Comparison of ENCODE assay signal across 8 mouse cellular contexts in genomic region chr16:92845244-92846225, GRCm38 (mm10). TPM values are rescaled to one million over a fixed set of nuclear protein-coding genes. Genes with fewer than 3 reads are reported as not detected.
DNase-seq lines count a peak whose midpoint lies in the region; ATAC-seq lines count a peak whose summit lies in the region.

No protein-coding gene starts in this region.

- DNase-seq in embryo, embryonic 10 days (ENCODE audit: low spot score) = peak; percentile 46
- no peak for DNase-seq in embryo, embryonic 9.5 days (ENCODE audit: extremely low spot score)
- DNase-seq in liver = peak; percentile 12
- no peak for DNase-seq in urinary bladder, adult 18-20 months (ENCODE audit: low spot score in 2 of 2)

- H3K9ac ChIP-seq in liver, embryonic 12.5 days = no peak overlapping the region
- H3K9ac ChIP-seq in hindbrain, embryonic 16.5 days (ENCODE audit: low read depth, low read length) = no peak overlapping the region
- no peak overlapping the region for H3K9ac ChIP-seq in midbrain, embryonic 16.5 days (ENCODE audit: low read depth, low read length)

- H3K36me3 ChIP-seq in liver, embryonic 12.5 days = no peaks in the 10 kb centered on the region
- H3K36me3 ChIP-seq in hindbrain, embryonic 16.5 days (ENCODE audit: control insufficient read depth, insufficient read depth, low read length) = no peaks in the 10 kb centered on the region
- no peaks in the 10 kb centered on the region for H3K36me3 ChIP-seq in midbrain, embryonic 16.5 days (ENCODE audit: control insufficient read depth, insufficient read depth, low read length)

- no peaks in the 10 kb centered on the region for H3K4me1 ChIP-seq in liver, embryonic 12.5 days
- no peaks in the 10 kb centered on the region; the same call in 1 of the 2 replicates for H3K4me1 ChIP-seq in hindbrain, embryonic 16.5 days (ENCODE audit: control insufficient read depth, insufficient read depth, low read depth, low read length)
- H3K4me1 ChIP-seq in midbrain, embryonic 16.5 days (ENCODE audit: control insufficient read depth, insufficient read depth, low read length) = 0 out of 2 replicates have a peak, but pooled peaks cover 6% of the 10 kb centered on the region

- H3K4me2 ChIP-seq in liver, embryonic 12.5 days = no peak overlapping the region
- peak overlapping the region; percentile 9; the same call in 1 of the 2 replicates for H3K4me2 ChIP-seq in hindbrain, embryonic 16.5 days (ENCODE audit: low read length)
- peak overlapping the region; percentile 38 for H3K4me2 ChIP-seq in midbrain, embryonic 16.5 days (ENCODE audit: low read length)

- WGBS in liver, embryonic 12.5 days (ENCODE audit: insufficient replicate concordance) = 69% methylated on average over 26 of the region's 26 CpGs
- 57% methylated on average over 26 of the region's 26 CpGs for WGBS in hindbrain, embryonic 16.5 days
- WGBS in midbrain, embryonic 16.5 days = 38% methylated on average over 26 of the region's 26 CpGs

- H3K27ac ChIP-seq in liver, embryonic 12.5 days = no peak overlapping the region
- H3K27ac ChIP-seq in hindbrain, embryonic 16.5 days (ENCODE audit: low read depth, low read length) = no peak overlapping the region
- no peak overlapping the region for H3K27ac ChIP-seq in midbrain, embryonic 16.5 days (ENCODE audit: low read length)

- no peaks in the 10 kb centered on the region for H3K9me3 ChIP-seq in liver, embryonic 12.5 days (replicated peaks)
- no peaks in the 10 kb centered on the region for H3K9me3 ChIP-seq in hindbrain, embryonic 16.5 days (ENCODE audit: control insufficient read depth, low read length)
- no peaks in the 10 kb centered on the region for H3K9me3 ChIP-seq in midbrain, embryonic 16.5 days (replicated peaks; ENCODE audit: control insufficient read depth, low read length, poor library complexity, severe bottlenecking)

- no peaks in the 10 kb centered on the region; the same call in 1 of the 2 replicates for H3K27me3 ChIP-seq in liver, embryonic 12.5 days (replicated peaks)
- no peaks in the 10 kb centered on the region for H3K27me3 ChIP-seq in hindbrain, embryonic 16.5 days (replicated peaks; ENCODE audit: control insufficient read depth, insufficient read depth, low read length)
- H3K27me3 ChIP-seq in midbrain, embryonic 16.5 days (ENCODE audit: control insufficient read depth, insufficient read depth, low read depth, low read length) = no peaks in the 10 kb centered on the region

- ATAC-seq in liver, embryonic 12.5 days = no peak
- ATAC-seq in hindbrain, embryonic 16.5 days = peak; percentile 54
- ATAC-seq in midbrain, embryonic 16.5 days = peak; percentile 72; the same call in 1 of the 2 replicates
- no peak for ATAC-seq in monocyte, adult 5-6 weeks (replicated peaks; ENCODE audit: insufficient number of reproducible peaks, low FRiP score, low TSS enrichment, poor library complexity, severe bottlenecking)

- H3K4me3 ChIP-seq in liver, embryonic 12.5 days = no peak overlapping the region
- H3K4me3 ChIP-seq in hindbrain, embryonic 16.5 days (ENCODE audit: low read length) = no peak overlapping the region
- no peak overlapping the region for H3K4me3 ChIP-seq in midbrain, embryonic 16.5 days (ENCODE audit: low read depth, low read length)

RNA-seq across cellular contexts. Expression of gene Runx1, which starts 19.6 kb away (rescaled TPM):
- polyA plus RNA-seq in liver, embryonic 12.5 days (2016; fragmentation: Nextera tagmentation; extraction: Ambion mirVana) = 11.7 and 13.5 TPM in 2 replicates
- 0.94 and 1.7 TPM in 2 replicates for polyA plus RNA-seq in hindbrain, embryonic 16.5 days (2015; fragmentation: Nextera tagmentation; extraction: Ambion mirVana)
- 0.59 and 0.71 TPM in 2 replicates for polyA plus RNA-seq in midbrain, embryonic 16.5 days (2015; fragmentation: Nextera tagmentation; extraction: Ambion mirVana)
- total RNA-seq in monocyte, adult 5-6 weeks (2017) = 48.6 to 147 TPM (median 77.3 TPM) in 3 replicates

Comparison
In these comparisons a context has a peak if more than half of its experiments do, and no peak if none do; other contexts are left out.
1. DNase-seq: peak in embryo, embryonic 10 days (single experiment) and liver (single experiment); none in embryo, embryonic 9.5 days (single experiment) and urinary bladder, adult 18-20 months (0 of 2).
2. ATAC-seq: peak in hindbrain, embryonic 16.5 days (single experiment) and midbrain, embryonic 16.5 days (single experiment); none in liver, embryonic 12.5 days (single experiment) and monocyte, adult 5-6 weeks (single experiment).